Mouse (Mus musculus) myocyte (in vitro differentiated cells): Measurements from ENCODE around the gene Psmb7. TPM values are rescaled to one million over a fixed set of nuclear protein-coding genes. Genes with fewer than 3 reads are reported as not detected.

Experiments used
- H3K27me3 ChIP-seq: one replicate; pipeline ENCODE4 v1.6.1; 2011; ENCODE audit not compliant: control insufficient read depth, insufficient read depth, insufficient read length
- H3K36me3 ChIP-seq: one replicate; pipeline ENCODE4 v1.6.1; 2011; ENCODE audit not compliant: control insufficient read depth, insufficient read depth
- H3K4me2 ChIP-seq: one replicate; pipeline ENCODE4 v1.6.1; 2011; ENCODE audit warnings: low read depth, control low read depth
- H3K4me3 ChIP-seq: one replicate; pipeline ENCODE4 v1.5.1; 2011; ENCODE audit warnings: mild to moderate bottlenecking, control low read depth, moderate library complexity
- H3K79me2 ChIP-seq: one replicate; pipeline ENCODE4 v1.6.1; 2011; ENCODE audit not compliant: control insufficient read depth, insufficient read depth
- H3ac ChIP-seq: one replicate; pipeline ENCODE4 v1.6.1; 2011; ENCODE audit not compliant: control insufficient read depth, insufficient read length
- CEBPB ChIP-seq: IDR thresholded peaks from 2 replicates; pipeline ENCODE4 v1.6.1; 2011; ENCODE audit warnings: mild to moderate bottlenecking, moderate library complexity; ENCODE audit not compliant: poor library complexity, insufficient read depth, severe bottlenecking
- E2F4 ChIP-seq: IDR thresholded peaks from one replicate; pipeline ENCODE4 v1.6.1; 2011; ENCODE audit warnings: mild to moderate bottlenecking, control low read depth, moderate library complexity; ENCODE audit not compliant: insufficient read depth
- MAX ChIP-seq: IDR thresholded peaks from one replicate; pipeline ENCODE4 v1.6.1; 2011; ENCODE audit warnings: low read depth, mild to moderate bottlenecking, control low read depth
- MYOD1 ChIP-seq, 3 experiments: IDR thresholded peaks; one replicate each; pipeline ENCODE4 v1.6.1; 2011; ENCODE audit warnings: control low read depth in 2 of 3, low read depth in 2 of 3, mild to moderate bottlenecking in 2 of 3, moderate library complexity in 1 of 3; ENCODE audit not compliant: insufficient read length in 2 of 3, control insufficient read depth in 1 of 3
- MYOG ChIP-seq, 3 experiments: IDR thresholded peaks; one replicate each; pipeline ENCODE4 v1.6.1; 2011; ENCODE audit warnings: control low read depth in 2 of 3, low read depth in 2 of 3, mild to moderate bottlenecking in 2 of 3; ENCODE audit not compliant: insufficient read length in 2 of 3, control insufficient read depth in 1 of 3, insufficient read depth in 1 of 3
- POLR2A ChIP-seq: IDR thresholded peaks from one replicate; pipeline ENCODE4 v1.6.1; 2011; ENCODE audit warnings: low read depth, mild to moderate bottlenecking, control low read depth, moderate library complexity; ENCODE audit not compliant: insufficient read length
- POLR2AphosphoS2 ChIP-seq: IDR thresholded peaks from one replicate; pipeline ENCODE4 v1.6.1; 2011; ENCODE audit warnings: low read depth, control low read depth; ENCODE audit not compliant: insufficient read length
- REST ChIP-seq: IDR thresholded peaks from one replicate; pipeline ENCODE4 v1.6.1; 2011; ENCODE audit warnings: mild to moderate bottlenecking, control low read depth, moderate library complexity; ENCODE audit not compliant: insufficient read depth, insufficient read length
- SRF ChIP-seq: IDR thresholded peaks from one replicate; pipeline ENCODE4 v1.6.1; 2011; ENCODE audit warnings: low read depth; ENCODE audit not compliant: control insufficient read depth, insufficient read length
- TCF12 ChIP-seq: IDR thresholded peaks from one replicate; pipeline ENCODE4 v1.6.1; 2011; ENCODE audit warnings: mild to moderate bottlenecking, control low read depth; ENCODE audit not compliant: poor library complexity, insufficient read depth, severe bottlenecking
- TCF3 ChIP-seq: IDR thresholded peaks from one replicate; pipeline ENCODE4 v1.6.1; 2011; ENCODE audit warnings: low read depth, control low read depth; ENCODE audit not compliant: insufficient read length
- USF1 ChIP-seq: IDR thresholded peaks from one replicate; pipeline ENCODE4 v1.6.1; 2011; ENCODE audit warnings: low read depth, mild to moderate bottlenecking, control low read depth, moderate library complexity
- polyA plus RNA-seq: library from polyadenylated mRNA; unstranded; fragments of >200 nt; fragmentation: generic; extraction: Trizol; gene quantifications from one replicate; pipeline ENCODE4 v1.2.1, GENCODE M21; 2012; ENCODE audit warnings: missing spikeins

Psmb7 gene
- polyA plus RNA-seq, 1 experiment, result 411 TPM

DNA sequence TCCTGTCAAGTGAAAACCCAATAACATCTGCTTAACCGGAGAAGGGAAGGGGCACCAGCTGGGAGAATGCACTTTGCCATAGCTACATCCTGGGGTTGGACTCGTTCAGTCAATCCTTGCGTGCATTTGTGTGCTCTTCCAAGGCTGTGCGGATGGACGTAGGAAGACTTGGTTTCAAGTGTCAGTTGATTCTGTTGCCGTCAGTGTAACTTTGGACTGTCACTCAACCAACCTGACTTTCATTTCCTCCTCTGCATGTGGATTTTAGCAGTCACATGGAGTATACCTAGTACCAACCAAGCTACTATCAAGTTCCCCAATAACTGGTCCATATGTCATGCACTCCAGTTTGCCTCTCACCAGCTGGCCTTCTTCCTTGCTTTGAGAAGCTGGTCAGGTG is 98.9 kb downstream of the Psmb7 start:
- Histone ChIP-seq H3K36me3 (no peaks in the 10 kb centered on the region), H3K79me2 (peaks cover 6% of the 10 kb centered on the region), H3K4me3 (no peak overlapping the region), H3K4me2 (no peak overlapping the region), H3K27me3 (no peaks in the 10 kb centered on the region), H3ac (no peak overlapping the region)
- no peak for TF ChIP-seq REST
- TF ChIP-seq CEBPB, result no peak
- TF ChIP-seq SRF, result no peak
- no peak for TF ChIP-seq POLR2A
- no peak for TF ChIP-seq USF1
- TF ChIP-seq MYOG (IDR thresholded peaks at IDR 0.05; ENCODE audit: control insufficient read depth in 1 of 3, insufficient read depth in 1 of 3, insufficient read length in 2 of 3, low read depth in 2 of 3), result no peak
- TF ChIP-seq POLR2AphosphoS2, result no peak
- TF ChIP-seq TCF3, result no peak
- no peak for TF ChIP-seq MYOD1 (IDR thresholded peaks at IDR 0.05; ENCODE audit: control insufficient read depth in 1 of 3, insufficient read length in 2 of 3, low read depth in 2 of 3)
- TF ChIP-seq E2F4, result no peak
- TF ChIP-seq TCF12, result no peak
- TF ChIP-seq MAX, result no peak

GRCm38 (mm10) chr2:38544341-38544740 is 99.5 kb downstream of the Psmb7 start:
- H3K27me3 ChIP-seq, result no peaks in the 10 kb centered on the region
- TF ChIP-seq MAX (no peak), MYOD1 (IDR thresholded peaks at IDR 0.05; ENCODE audit: control insufficient read depth in 1 of 3, insufficient read length in 2 of 3, low read depth in 2 of 3) (no peak), E2F4 (no peak), POLR2AphosphoS2 (no peak), TCF12 (no peak), REST (no peak), TCF3 (no peak), USF1 (no peak), POLR2A (no peak), MYOG (IDR thresholded peaks at IDR 0.05; ENCODE audit: control insufficient read depth in 1 of 3, insufficient read depth in 1 of 3, insufficient read length in 2 of 3, low read depth in 2 of 3) (no peak), CEBPB (no peak), SRF (no peak)
- H3K4me2 ChIP-seq, result no peak overlapping the region
- no peak overlapping the region for H3ac ChIP-seq
- H3K36me3 ChIP-seq, result no peaks in the 10 kb centered on the region
- H3K4me3 ChIP-seq, result no peak overlapping the region
- peaks cover 3% of the 10 kb centered on the region for H3K79me2 ChIP-seq

GRCm38 (mm10) chr2:38543158-38543557 is 100.7 kb downstream of the Psmb7 start:
- H3K4me3 ChIP-seq, result no peak overlapping the region

GRCm38 (mm10) chr2:38542366-38542765 is 101.5 kb downstream of the Psmb7 start:
- H3K79me2 ChIP-seq, result no peaks in the 10 kb centered on the region
- H3K36me3 ChIP-seq, result no peaks in the 10 kb centered on the region
- TF ChIP-seq POLR2A (no peak), E2F4 (no peak), TCF3 (no peak), USF1 (no peak), MAX (no peak), MYOG (IDR thresholded peaks at IDR 0.05; ENCODE audit: control insufficient read depth in 1 of 3, insufficient read depth in 1 of 3, insufficient read length in 2 of 3, low read depth in 2 of 3) (no peak), TCF12 (no peak), CEBPB (no peak), REST (no peak), POLR2AphosphoS2 (no peak), SRF (no peak), MYOD1 (IDR thresholded peaks at IDR 0.05; ENCODE audit: control insufficient read depth in 1 of 3, insufficient read length in 2 of 3, low read depth in 2 of 3) (no peak)
- no peak overlapping the region for H3K4me3 ChIP-seq
- no peak overlapping the region for H3ac ChIP-seq
- no peaks in the 10 kb centered on the region for H3K27me3 ChIP-seq
- no peak overlapping the region for H3K4me2 ChIP-seq

More at GRCm38 (mm10) chr2:38543158-38543557, 100.7 kb downstream of the Psmb7 start:
- no peak for TF ChIP-seq MYOG (IDR thresholded peaks at IDR 0.05; ENCODE audit: control insufficient read depth in 1 of 3, insufficient read depth in 1 of 3, insufficient read length in 2 of 3, low read depth in 2 of 3)
- no peak for TF ChIP-seq E2F4
- no peak for TF ChIP-seq REST
- TF ChIP-seq MYOD1 (IDR thresholded peaks at IDR 0.05; ENCODE audit: control insufficient read depth in 1 of 3, insufficient read length in 2 of 3, low read depth in 2 of 3), result no peak
- TF ChIP-seq SRF, result no peak
- no peak for TF ChIP-seq TCF3
- no peak for TF ChIP-seq POLR2AphosphoS2
- no peak for TF ChIP-seq MAX
- TF ChIP-seq POLR2A, result no peak
- TF ChIP-seq USF1, result no peak
- TF ChIP-seq TCF12, result no peak
- TF ChIP-seq CEBPB, result no peak
- H3ac ChIP-seq, result no peak overlapping the region
- H3K27me3 ChIP-seq, result no peaks in the 10 kb centered on the region
- no peak overlapping the region for H3K4me2 ChIP-seq
- H3K79me2 ChIP-seq, result no peaks in the 10 kb centered on the region
- H3K36me3 ChIP-seq, result no peaks in the 10 kb centered on the region
